Mouse (Mus musculus) heart, embryonic 12.5 days (tissue): Measurements from ENCODE around the gene Rnf157. TPM values are rescaled to one million over a fixed set of nuclear protein-coding genes. Genes with fewer than 3 reads are reported as not detected.

ENCODE experiments used
- ATAC-seq: fragments of 200-750 bp; cut with Nextera tagmentation; 2 replicates; pipeline ENCODE4 v1.8.0; 2017; ENCODE audit warnings: moderate TSS enrichment, moderate library complexity; ENCODE audit not compliant: insufficient number of reproducible peaks, low FRiP score
- H3K27ac ChIP-seq: fragments of 300-500 bp; sonication (generic); 2 replicates; pipeline ENCODE4 v1.5.1; 2016; ENCODE audit warnings: mild to moderate bottlenecking, moderate library complexity; ENCODE audit not compliant: poor library complexity, severe bottlenecking
- H3K27me3 ChIP-seq: fragments of 300-500 bp; sonication (generic); replicated peaks from 2 replicates; pipeline ENCODE4 v1.6.1; 2016; ENCODE audit warnings: mild to moderate bottlenecking, moderate library complexity
- H3K36me3 ChIP-seq: fragments of 300-500 bp; sonication (generic); 2 replicates; pipeline ENCODE4 v1.6.1; 2016; ENCODE audit warnings: mild to moderate bottlenecking, moderate library complexity
- H3K4me1 ChIP-seq: fragments of 300-500 bp; sonication (generic); replicated peaks from 2 replicates; pipeline ENCODE4 v1.6.1; 2016; ENCODE audit warnings: mild to moderate bottlenecking
- H3K4me2 ChIP-seq: fragments of 300-500 bp; sonication (generic); 2 replicates; pipeline ENCODE4 v1.6.1; 2016; ENCODE audit warnings: mild to moderate bottlenecking, moderate library complexity
- H3K4me3 ChIP-seq: fragments of 300-500 bp; sonication (generic); 2 replicates; pipeline ENCODE4 v1.5.1; 2016; ENCODE audit warnings: mild to moderate bottlenecking
- H3K9ac ChIP-seq: fragments of 300-500 bp; sonication (generic); 2 replicates; pipeline ENCODE4 v1.6.1; 2016; ENCODE audit warnings: mild to moderate bottlenecking, moderate library complexity
- H3K9me3 ChIP-seq: fragments of 300-500 bp; sonication (generic); replicated peaks from 2 replicates; pipeline ENCODE4 v1.6.1; 2016; ENCODE audit warnings: mild to moderate bottlenecking, moderate library complexity
- WGBS: fragments of 180-500 bp; shearing (Covaris S2); methylation state at CpG from one replicate; pipeline ENCODE4 v1.1.7; 2016; 5-methylcytosine and 5-hydroxymethylcytosine counted together
- polyA plus RNA-seq: library from polyadenylated mRNA; unstranded; fragments of >200 nt; fragmentation: Nextera tagmentation; extraction: Ambion mirVana; gene quantifications from 2 replicates; pipeline ENCODE4 v1.2.1, GENCODE M21; 2016

The Rnf157 gene
- polyA plus RNA-seq, 1 experiment from 2014 or later = 11.0 TPM

DNA sequence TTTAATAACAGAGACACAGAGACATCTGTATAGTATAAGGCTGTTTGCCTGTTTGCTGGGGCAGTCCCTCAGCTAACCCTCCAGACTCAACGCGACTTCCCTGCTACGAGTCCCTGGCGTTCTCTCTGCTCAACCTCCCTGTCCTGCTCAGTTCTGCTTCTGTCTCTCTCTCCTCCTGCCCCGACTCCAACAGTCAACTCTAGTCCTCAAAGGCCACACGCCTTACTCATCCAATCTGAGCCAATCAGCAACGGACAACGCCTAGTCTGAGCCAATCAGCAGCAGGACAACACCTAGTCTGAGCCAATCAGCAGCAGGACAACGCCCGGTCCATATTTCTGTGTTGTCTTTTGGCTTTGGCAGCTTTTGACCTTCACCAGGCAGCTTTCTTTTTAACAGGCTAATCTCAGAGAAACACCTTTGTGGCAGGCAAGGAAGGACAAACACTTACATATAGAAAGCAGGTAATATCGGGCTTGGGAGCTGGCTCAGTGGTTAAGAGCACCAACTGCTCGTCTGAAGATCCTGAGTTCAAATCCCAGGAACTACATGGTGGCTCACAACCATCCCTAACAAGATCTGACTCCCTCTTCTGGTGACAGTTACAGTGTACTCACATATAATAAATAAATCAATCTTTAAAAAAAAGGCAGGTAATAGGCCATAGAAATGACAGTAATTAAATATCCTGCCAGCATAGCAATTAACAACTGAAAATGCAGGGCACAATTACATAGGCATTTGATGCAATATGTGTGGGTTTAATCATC lies 104.9 kb downstream of the Rnf157 start:
- no peak overlapping the region for H3K4me2 ChIP-seq
- H3K4me3 ChIP-seq = no peak overlapping the region
- peaks cover 6% of the 10 kb centered on the region for H3K4me1 ChIP-seq
- WGBS = 83% methylated on average over 12 of the region's 12 CpGs
- no peak overlapping the region for H3K9ac ChIP-seq
- ATAC-seq = no peak
- peaks cover 7% of the 10 kb centered on the region; the same call in 1 of the 2 replicates for H3K27me3 ChIP-seq
- H3K27ac ChIP-seq = no peak overlapping the region
- H3K36me3 ChIP-seq = peaks cover 23% of the 10 kb centered on the region
- no peaks in the 10 kb centered on the region; the same call in 1 of the 2 replicates for H3K9me3 ChIP-seq

DNA sequence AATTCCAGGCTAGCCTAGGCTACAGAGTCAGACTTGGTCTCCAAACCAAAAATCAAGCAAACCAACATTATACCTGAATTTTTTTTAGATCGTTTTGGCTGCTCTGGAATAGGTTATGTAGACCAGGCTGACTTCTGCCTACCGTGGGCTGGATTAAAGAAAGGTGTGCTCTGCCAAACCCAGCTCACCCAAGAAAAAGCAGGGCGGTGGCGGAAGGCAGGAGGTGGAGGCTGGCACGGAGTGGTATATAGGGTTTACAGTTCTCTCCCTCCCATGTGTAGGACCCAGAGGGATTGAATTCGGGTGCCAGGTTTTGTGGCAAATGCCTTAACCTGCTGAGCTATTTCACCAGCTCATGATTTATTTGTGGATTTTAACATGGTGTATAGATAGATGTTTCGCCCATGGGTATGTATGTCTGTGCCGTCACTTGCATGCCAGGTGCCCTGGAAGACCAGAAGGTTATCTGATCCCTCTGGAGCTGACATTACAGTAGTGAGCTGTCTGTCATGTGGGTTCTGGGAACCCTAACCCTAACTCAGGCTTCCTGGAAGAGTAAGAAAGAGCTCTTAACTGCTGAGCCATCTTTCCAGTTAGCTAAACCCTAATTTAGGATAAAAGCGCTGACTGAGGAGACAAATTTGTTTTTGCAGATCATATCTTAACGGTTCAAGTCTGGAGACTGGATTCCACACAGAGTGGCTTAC lies 105.7 kb downstream of the Rnf157 start, which contains the start of gene Exoc7:
Gene Exoc7 (minus strand): TSS at position 215 of the 707 bp plus-strand sequence.
- ATAC-seq = no peak
- 79% methylated on average over 10 of the region's 10 CpGs for WGBS

DNA sequence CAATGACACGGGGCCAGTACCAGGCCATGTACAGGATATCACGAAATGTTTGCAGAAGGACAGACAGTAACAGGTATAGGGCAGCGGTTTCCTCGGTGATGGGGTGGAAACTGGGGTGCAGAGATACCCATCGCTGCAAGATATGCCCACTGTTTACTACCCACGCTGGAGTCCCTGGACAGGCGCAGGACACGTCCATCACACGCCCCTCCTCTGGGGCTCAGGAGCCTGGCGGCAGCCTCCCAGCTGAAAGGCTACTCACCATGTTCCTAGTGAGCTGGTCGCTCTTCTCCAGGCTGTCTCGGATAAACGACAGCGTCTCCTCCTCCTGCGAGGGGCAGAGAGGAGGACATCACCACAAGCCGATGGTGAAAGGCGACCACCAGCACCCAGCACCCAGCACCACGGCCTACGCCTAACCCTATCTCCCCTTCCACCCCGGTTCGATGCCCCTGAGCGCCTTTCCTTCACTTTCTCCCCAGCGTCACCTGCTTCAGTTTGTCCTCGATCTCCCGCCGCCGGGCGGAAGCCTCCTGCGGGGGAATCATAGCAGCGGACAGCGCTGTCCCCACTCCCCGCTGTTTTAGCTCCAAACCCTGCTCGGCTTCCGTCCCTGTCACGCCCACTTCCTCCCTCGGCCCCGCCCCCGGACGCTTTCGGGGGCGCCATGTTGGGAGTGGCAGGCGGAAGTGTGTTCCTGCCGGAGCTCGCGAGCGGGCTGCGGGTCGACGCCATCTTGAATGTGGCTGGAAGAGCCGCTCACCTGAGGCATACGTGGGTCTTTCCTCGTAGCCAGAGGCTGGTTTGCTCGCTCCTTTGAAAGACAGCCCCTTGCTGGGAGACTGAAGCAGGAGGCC lies 106.5 kb downstream of the Rnf157 start:
- Histone ChIP-seq H3K9ac (peak overlapping the region; percentile 91), H3K9me3 (no peaks in the 10 kb centered on the region; the same call in 1 of the 2 replicates), H3K4me3 (peak overlapping the region; percentile 93), H3K27me3 (peaks cover 5% of the 10 kb centered on the region; the same call in 1 of the 2 replicates), H3K4me2 (peak overlapping the region; percentile 91), H3K27ac (peak overlapping the region; percentile 26; the same call in 1 of the 2 replicates), H3K36me3 (peaks cover 38% of the 10 kb centered on the region), H3K4me1 (peaks cover 6% of the 10 kb centered on the region)
- ATAC-seq = peak; percentile 94
- whole genome bisulfite sequencing = 2% methylated on average over 53 of the region's 53 CpGs

More for the DNA sequence above, 105.7 kb downstream of the Rnf157 start, which contains the start of gene Exoc7:
- peak within 1 kb of the TSS; percentile 26; the same call in 1 of the 2 replicates for H3K27ac ChIP-seq
- H3K4me2 ChIP-seq = peak within 1 kb of the TSS; percentile 91
- H3K9me3 ChIP-seq = no peaks in the 10 kb centered on the region; the same call in 1 of the 2 replicates
- peak within 1 kb of the TSS; percentile 91 for H3K9ac ChIP-seq
- peak within 1 kb of the TSS; percentile 93 for H3K4me3 ChIP-seq
- peaks cover 6% of the 10 kb centered on the region for H3K4me1 ChIP-seq
- H3K27me3 ChIP-seq = peaks cover 7% of the 10 kb centered on the region; the same call in 1 of the 2 replicates
- H3K36me3 ChIP-seq = peaks cover 30% of the 10 kb centered on the region

GRCm38 (mm10) chr11:116305423-116305822 lies 107.4 kb downstream of the Rnf157 start:
- ATAC-seq = no peak
- H3K27me3 ChIP-seq = no peaks in the 10 kb centered on the region
- H3K4me3 ChIP-seq = no peak overlapping the region
- peaks cover 48% of the 10 kb centered on the region for H3K36me3 ChIP-seq
- no peak overlapping the region for H3K9ac ChIP-seq
- H3K9me3 ChIP-seq = no peaks in the 10 kb centered on the region; the same call in 1 of the 2 replicates
- H3K4me1 ChIP-seq = peaks cover 6% of the 10 kb centered on the region
- 94% methylated on average over 2 of the region's 2 CpGs for WGBS
- peak overlapping the region; percentile 91; the same call in 1 of the 2 replicates for H3K4me2 ChIP-seq
- no peak overlapping the region for H3K27ac ChIP-seq

DNA sequence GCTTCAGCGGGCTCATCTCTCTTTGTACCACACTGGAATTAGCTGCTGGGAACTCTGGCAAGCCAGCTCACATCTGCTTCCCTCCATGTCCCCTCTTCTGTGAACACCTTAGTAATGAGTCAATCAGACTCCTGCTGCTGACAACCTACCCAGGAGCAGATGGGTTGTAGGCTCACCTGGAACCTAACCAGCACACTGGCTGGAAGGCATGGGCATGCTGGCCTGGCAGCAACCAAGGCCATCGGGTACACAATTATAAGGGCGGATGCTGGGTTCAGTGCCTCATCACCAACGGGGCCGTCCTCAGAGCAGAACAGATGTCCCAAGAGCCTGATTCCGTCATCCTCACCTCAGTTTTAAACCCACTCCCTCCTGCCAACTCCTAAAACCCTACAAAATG lies 114.2 kb downstream of the Rnf157 start:
- Histone ChIP-seq H3K27ac (no peak overlapping the region), H3K4me1 (0 out of 2 replicates have a peak, but pooled peaks cover 4% of the 10 kb centered on the region), H3K36me3 (peaks cover 96% of the 10 kb centered on the region), H3K9me3 (no peaks in the 10 kb centered on the region), H3K4me3 (no peak overlapping the region), H3K4me2 (no peak overlapping the region), H3K27me3 (no peaks in the 10 kb centered on the region), H3K9ac (no peak overlapping the region)
- 84% methylated on average over 6 of the region's 6 CpGs for WGBS
- ATAC-seq = no peak

DNA sequence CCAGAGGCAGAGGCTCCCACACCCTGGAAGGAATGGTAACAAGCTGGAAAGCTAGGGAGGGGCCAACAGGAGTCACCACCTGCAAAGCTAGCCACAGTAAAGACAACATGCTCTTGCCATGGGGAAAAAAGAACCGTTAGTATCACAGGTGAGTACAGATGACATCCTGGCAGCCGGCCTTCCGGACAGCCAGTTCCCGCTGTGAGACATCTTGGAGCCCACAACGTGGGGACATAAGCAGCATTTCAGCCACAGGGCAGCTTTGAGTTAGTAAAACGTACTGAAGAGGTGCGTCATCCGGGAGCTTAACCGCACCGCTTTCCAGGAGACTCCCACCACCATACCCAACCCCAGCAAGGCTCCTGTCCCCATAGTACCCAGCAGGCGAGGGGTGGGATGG lies 114.6 kb downstream of the Rnf157 start:
- H3K9me3 ChIP-seq = no peaks in the 10 kb centered on the region
- no peak overlapping the region for H3K4me2 ChIP-seq
- no peaks in the 10 kb centered on the region for H3K27me3 ChIP-seq
- no peak overlapping the region for H3K27ac ChIP-seq
- WGBS = 91% methylated on average over 11 of the region's 11 CpGs
- no peak overlapping the region for H3K9ac ChIP-seq
- peaks cover 94% of the 10 kb centered on the region for H3K36me3 ChIP-seq
- no peak overlapping the region for H3K4me3 ChIP-seq
- H3K4me1 ChIP-seq = 0 out of 2 replicates have a peak, but pooled peaks cover 4% of the 10 kb centered on the region
- no peak for ATAC-seq

DNA sequence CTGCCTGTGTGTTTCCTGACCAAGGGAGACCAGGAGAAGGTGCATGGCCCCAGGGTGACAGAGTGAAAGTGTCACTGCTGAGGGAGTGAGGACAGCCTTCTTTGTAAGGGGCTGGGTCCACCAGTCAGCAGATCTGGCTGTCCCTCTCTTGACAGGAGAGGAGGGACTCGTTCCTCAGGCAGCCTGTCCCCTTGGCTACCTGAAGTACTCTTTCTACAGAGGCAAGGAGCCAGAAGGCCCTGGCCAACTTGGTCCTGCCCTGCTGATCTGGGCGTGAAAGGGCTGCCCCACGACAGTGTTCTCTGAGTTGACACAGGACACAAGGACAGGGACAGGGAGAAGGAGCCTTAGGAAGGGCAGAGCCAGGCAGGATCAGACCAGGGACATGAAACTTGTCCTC lies 115.8 kb downstream of the Rnf157 start:
- H3K4me3 ChIP-seq = no peak overlapping the region
- no peak overlapping the region for H3K27ac ChIP-seq
- H3K9ac ChIP-seq = no peak overlapping the region
- no peaks in the 10 kb centered on the region for H3K27me3 ChIP-seq
- 57% methylated on average over 3 of the region's 3 CpGs for WGBS
- no peak overlapping the region for H3K4me2 ChIP-seq
- peaks cover 4% of the 10 kb centered on the region; the same call in 1 of the 2 replicates for H3K4me1 ChIP-seq
- ATAC-seq = no peak
- H3K9me3 ChIP-seq = no peaks in the 10 kb centered on the region
- H3K36me3 ChIP-seq = peaks cover 93% of the 10 kb centered on the region

DNA sequence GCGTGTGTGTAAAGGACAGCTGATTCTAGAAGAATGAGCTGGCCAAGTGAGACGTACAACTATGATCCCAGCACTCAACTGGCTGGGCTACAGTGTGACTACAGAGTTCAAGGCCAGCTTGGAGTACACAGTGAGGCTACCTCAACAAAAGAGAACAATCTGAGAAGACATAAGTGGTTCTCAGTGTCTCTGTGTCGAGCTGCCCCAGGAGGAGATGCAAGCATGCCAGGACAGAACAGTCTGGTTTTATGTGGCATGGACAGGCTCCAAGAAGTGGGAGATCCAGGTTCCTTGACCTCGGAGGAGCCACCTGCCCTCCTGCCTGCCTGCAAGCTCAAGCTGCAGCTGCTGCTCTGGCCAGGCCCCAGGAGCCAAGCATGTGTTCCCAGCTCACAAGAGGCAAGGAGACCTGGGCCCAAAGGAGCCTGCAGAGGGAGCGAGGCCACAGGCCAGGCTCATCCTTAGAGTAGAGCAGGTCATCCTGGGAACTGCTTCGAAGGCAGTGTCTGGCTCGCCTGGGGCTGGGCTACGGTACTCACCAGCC lies 116.6 kb downstream of the Rnf157 start:
- H3K4me1 ChIP-seq = peaks cover 4% of the 10 kb centered on the region; the same call in 1 of the 2 replicates
- ATAC-seq = no peak
- no peaks in the 10 kb centered on the region for H3K9me3 ChIP-seq
- WGBS = 81% methylated on average over 8 of the region's 8 CpGs
- no peak overlapping the region for H3K27ac ChIP-seq
- H3K4me3 ChIP-seq = no peak overlapping the region
- H3K27me3 ChIP-seq = no peaks in the 10 kb centered on the region
- H3K36me3 ChIP-seq = peaks cover 90% of the 10 kb centered on the region
- no peak overlapping the region for H3K9ac ChIP-seq
- H3K4me2 ChIP-seq = no peak overlapping the region

GRCm38 (mm10) chr11:116294319-116294718 lies 118.5 kb downstream of the Rnf157 start:
- no peak overlapping the region for H3K9ac ChIP-seq
- 30% methylated on average over 5 of the region's 5 CpGs for WGBS
- H3K9me3 ChIP-seq = no peaks in the 10 kb centered on the region
- peaks cover 15% of the 10 kb centered on the region for H3K4me1 ChIP-seq
- H3K4me3 ChIP-seq = no peak overlapping the region
- no peak for ATAC-seq
- no peak overlapping the region for H3K4me2 ChIP-seq
- no peak overlapping the region for H3K27ac ChIP-seq
- H3K27me3 ChIP-seq = no peaks in the 10 kb centered on the region
- peaks cover 84% of the 10 kb centered on the region for H3K36me3 ChIP-seq

- H3K4me2 ChIP-seq = no peak overlapping the region
- peaks cover 84% of the 10 kb centered on the region for H3K36me3 ChIP-seq
- peaks cover 15% of the 10 kb centered on the region for H3K4me1 ChIP-seq
- ATAC-seq = no peak
- H3K27me3 ChIP-seq = no peaks in the 10 kb centered on the region
- H3K4me3 ChIP-seq = no peak overlapping the region
- H3K27ac ChIP-seq = no peak overlapping the region
- no peaks in the 10 kb centered on the region for H3K9me3 ChIP-seq
- H3K9ac ChIP-seq = peak overlapping the region; percentile 13; the same call in 1 of the 2 replicates
- WGBS = 81% methylated on average over 12 of the region's 12 CpGs
Observed at GRCm38 (mm10) chr11:116293538-116294137, 119.2 kb downstream of the Rnf157 start.
